Mouse (Mus musculus) gastrocnemius, adult 18-20 months (tissue): ENCODE data around the gene Txnip. TPM values are rescaled to one million over a fixed set of nuclear protein-coding genes. Genes with fewer than 3 reads are reported as not detected.

Experiments
- total RNA-seq, 2 experiments: library from RNA; stranded (reverse); gene quantifications; 2 replicates each; pipeline ENCODE4 v1.2.3; 2021

Gene Txnip
- total RNA-seq, 2 experiments from 2014 or later: 344 to 646 TPM

Other genes starting within 250 kb of the Txnip start
- gene BC107364, start 105.7 kb upstream of the Txnip start, total RNA-seq: not detected
- gene Hfe2, start 32.8 kb upstream of the Txnip start, total RNA-seq: 100 to 1,000 TPM; 622 to 636 TPM
- gene Gm16253, start 19.0 kb downstream of the Txnip start, total RNA-seq: 1 to 10 TPM; 1.2 to 2.0 TPM
- gene Polr3gl, start 36.2 kb downstream of the Txnip start, total RNA-seq: 10 to 100 TPM; 44.0 to 56.1 TPM
- 1 to 10 TPM; 1.0 to 1.7 TPM for gene Ankrd34a, start 38.7 kb downstream of the Txnip start, total RNA-seq
- gene Lix1l, start 43.2 kb downstream of the Txnip start, total RNA-seq: 1 to 10 TPM; 4.2 to 7.6 TPM
- 10 to 100 TPM; 24.4 to 33.3 TPM for gene Rbm8a, start 72.0 kb downstream of the Txnip start, total RNA-seq
- gene Pex11b, start 77.4 kb downstream of the Txnip start, total RNA-seq: 10 to 100 TPM; 27.9 to 28.6 TPM
- gene Gm42957, start 77.5 kb downstream of the Txnip start, total RNA-seq: under 1 TPM in 1 of 2 experiments, not detected in 1; 0.07 TPM
- gene Itga10, start 87.6 kb downstream of the Txnip start, total RNA-seq: under 1 TPM; 0.34 to 0.74 TPM
- gene Ankrd35, start 112.2 kb downstream of the Txnip start, total RNA-seq: under 1 TPM; 0.18 to 0.31 TPM
- gene Pias3, start 138.4 kb downstream of the Txnip start, total RNA-seq: 1 to 10 TPM; 6.1 to 7.5 TPM
- under 1 TPM; 0.50 to 0.76 TPM for gene Nudt17, start 150.6 kb downstream of the Txnip start, total RNA-seq
- 10 to 100 TPM; 21.0 to 22.4 TPM for gene Polr3c, start 169.7 kb downstream of the Txnip start, total RNA-seq
- 100 to 1,000 TPM in 1 of 2 experiments, 10 to 100 TPM in 1; 55.7 to 103 TPM for gene Rnf115, start 169.7 kb downstream of the Txnip start, total RNA-seq